Mouse (Mus musculus) liver, adult 2 months (tissue): ENCODE results near the gene Kif1a. TPM values are rescaled to one million over a fixed set of nuclear protein-coding genes. Genes with fewer than 3 reads are reported as not detected.
A peak's percentile ranks its signal among the peaks of the same experiment; 100 is the strongest.

ENCODE experiments used
- DNase-seq: peaks from one replicate; pipeline ENCODE4 v3.0.0-alpha.2; 2011; ENCODE audit warnings: low read depth, low spot score; ENCODE audit errors: extremely low read depth
- H3K27ac ChIP-seq: fragments of 200-500 bp; replicated peaks from 2 replicates; pipeline ENCODE4 v1.5.1; 2012; ENCODE audit warnings: low read depth, mild to moderate bottlenecking, control low read depth, inconsistent platforms, low read length; ENCODE audit not compliant: insufficient read depth
- H3K27me3 ChIP-seq: fragments of 200-500 bp; 2 replicates; pipeline ENCODE4 v1.6.1; 2012; ENCODE audit warnings: mild to moderate bottlenecking, moderate library complexity, low read length, inconsistent platforms; ENCODE audit not compliant: control insufficient read depth, insufficient read depth
- H3K36me3 ChIP-seq: fragments of 200-500 bp; 2 replicates; pipeline ENCODE4 v1.6.1; 2012; ENCODE audit warnings: low read length, inconsistent platforms; ENCODE audit not compliant: control insufficient read depth, insufficient read depth
- H3K4me1 ChIP-seq: fragments of 200-500 bp; 2 replicates; pipeline ENCODE4 v1.6.1; 2011; ENCODE audit warnings: low read length; ENCODE audit not compliant: control insufficient read depth, insufficient read depth
- H3K4me3 ChIP-seq: fragments of 200-500 bp; 2 replicates; pipeline ENCODE4 v1.5.1; 2011; ENCODE audit warnings: low read depth, mild to moderate bottlenecking, control low read depth, low read length, moderate library complexity; ENCODE audit not compliant: insufficient read depth
- H3K79me2 ChIP-seq: fragments of 200-500 bp; 2 replicates; pipeline ENCODE4 v1.6.1; 2012; ENCODE audit warnings: inconsistent platforms, mild to moderate bottlenecking, low read length, moderate library complexity; ENCODE audit not compliant: control insufficient read depth, insufficient read depth
- H3K9ac ChIP-seq: fragments of 200-500 bp; 2 replicates; pipeline ENCODE4 v1.6.1; 2012; ENCODE audit warnings: low read depth, mild to moderate bottlenecking, control low read depth, inconsistent platforms, low read length
- CTCF ChIP-seq: fragments of 200-500 bp; IDR thresholded peaks from 2 replicates; pipeline ENCODE4 v1.5.1; 2011; ENCODE audit warnings: low read depth, low read length, control low read depth
- POLR2A ChIP-seq: fragments of 200-500 bp; IDR thresholded peaks from 2 replicates; pipeline ENCODE4 v1.6.1; 2011; ENCODE audit warnings: low read length, control low read depth; ENCODE audit not compliant: insufficient read depth; ENCODE audit errors: extremely low read depth
- WGBS: fragments of 180-500 bp; shearing (Covaris S2); methylation state at CpG from one replicate; pipeline ENCODE4 v1.1.7; 2018; 5-methylcytosine and 5-hydroxymethylcytosine counted together
- polyA plus RNA-seq: library from polyadenylated mRNA; depleted of rRNA; stranded (reverse); fragments of >200 nt; gene quantifications from 2 replicates; pipeline ENCODE4 v1.2.3, GENCODE M21; 2012
- total RNA-seq: library from RNA; depleted of rRNA; stranded (reverse); fragments of >200 nt; gene quantifications from 2 replicates; pipeline ENCODE4 v1.2.3, GENCODE M21; 2014

Gene Kif1a
- total and polyA plus RNA-seq, 2 experiments, result 0.09 TPM

DNA sequence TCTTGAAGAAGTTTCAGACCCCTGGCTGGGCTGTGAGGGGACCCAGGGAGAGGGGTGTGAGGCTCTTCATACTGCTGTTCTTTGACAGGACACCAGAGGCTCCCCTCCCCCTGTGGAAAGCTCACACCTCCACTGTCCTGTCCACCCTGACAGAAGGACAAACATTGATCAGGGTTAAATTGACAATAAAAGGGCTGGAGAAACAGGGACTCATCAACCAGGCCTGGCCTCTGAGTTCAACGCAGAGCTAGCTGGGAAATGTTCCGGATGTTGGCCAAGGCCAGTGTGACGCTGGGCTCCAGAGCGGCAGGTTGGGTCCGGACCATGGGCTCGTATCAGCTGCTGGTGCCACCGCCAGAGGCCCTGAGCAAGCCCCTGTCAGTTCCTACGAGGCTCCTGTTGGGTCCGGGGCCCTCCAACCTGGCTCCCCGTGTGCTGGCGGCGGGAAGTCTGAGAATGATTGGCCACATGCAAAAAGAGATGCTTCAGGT, 33.3 kb upstream of the Kif1a start, which contains the start of gene Agxt:
Agxt (plus strand) TSS at position 205 of the 491 bp plus-strand sequence.
- TF ChIP-seq CTCF, result peak; percentile 50
- peak; percentile 66; the same call in 1 of the 2 replicates for TF ChIP-seq POLR2A
- peaks cover 30% of the 10 kb centered on the region for H3K4me1 ChIP-seq
- peak; percentile 93 for DNase-seq
- 25% methylated on average over 12 of the region's 12 CpGs for WGBS
- peak within 1 kb of the TSS; percentile 69 for H3K9ac ChIP-seq
- peak within 1 kb of the TSS; percentile 66 for H3K4me3 ChIP-seq
- no peaks in the 10 kb centered on the region for H3K27me3 ChIP-seq
- no peaks in the 10 kb centered on the region for H3K36me3 ChIP-seq
- 0 out of 2 replicates have a peak, but pooled peaks cover 7% of the 10 kb centered on the region for H3K79me2 ChIP-seq
- peak within 1 kb of the TSS; percentile 80 for H3K27ac ChIP-seq

DNA sequence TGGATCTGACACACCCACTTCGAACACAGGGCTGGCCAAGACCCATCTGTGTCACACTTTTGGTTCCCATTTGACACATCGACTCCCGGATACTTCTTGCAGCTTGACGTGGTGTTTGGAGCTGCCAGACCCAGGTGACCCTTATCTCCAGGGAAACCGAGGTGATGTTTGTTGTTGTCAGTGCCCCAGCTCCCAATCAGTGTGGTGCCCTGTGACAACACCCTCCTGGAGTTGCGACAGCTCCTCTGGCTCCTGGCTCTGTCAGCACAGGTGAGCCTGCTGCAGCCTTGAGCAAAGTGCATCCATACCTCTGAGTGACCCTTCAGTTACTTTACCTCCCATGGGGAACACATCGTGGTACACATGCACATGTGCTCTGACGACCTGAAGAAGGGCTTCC, 30.9 kb upstream of the Kif1a start:
- Histone ChIP-seq H3K79me2 (0 out of 2 replicates have a peak, but pooled peaks cover 7% of the 10 kb centered on the region), H3K27ac (peak overlapping the region; percentile 64), H3K36me3 (no peaks in the 10 kb centered on the region), H3K4me3 (no peak overlapping the region), H3K4me1 (peaks cover 23% of the 10 kb centered on the region), H3K9ac (no peak overlapping the region), H3K27me3 (no peaks in the 10 kb centered on the region)
- 13% methylated on average over 8 of the region's 8 CpGs for WGBS
- TF ChIP-seq POLR2A (no peak), CTCF (no peak)
- peak; percentile 98 for DNase-seq

DNA sequence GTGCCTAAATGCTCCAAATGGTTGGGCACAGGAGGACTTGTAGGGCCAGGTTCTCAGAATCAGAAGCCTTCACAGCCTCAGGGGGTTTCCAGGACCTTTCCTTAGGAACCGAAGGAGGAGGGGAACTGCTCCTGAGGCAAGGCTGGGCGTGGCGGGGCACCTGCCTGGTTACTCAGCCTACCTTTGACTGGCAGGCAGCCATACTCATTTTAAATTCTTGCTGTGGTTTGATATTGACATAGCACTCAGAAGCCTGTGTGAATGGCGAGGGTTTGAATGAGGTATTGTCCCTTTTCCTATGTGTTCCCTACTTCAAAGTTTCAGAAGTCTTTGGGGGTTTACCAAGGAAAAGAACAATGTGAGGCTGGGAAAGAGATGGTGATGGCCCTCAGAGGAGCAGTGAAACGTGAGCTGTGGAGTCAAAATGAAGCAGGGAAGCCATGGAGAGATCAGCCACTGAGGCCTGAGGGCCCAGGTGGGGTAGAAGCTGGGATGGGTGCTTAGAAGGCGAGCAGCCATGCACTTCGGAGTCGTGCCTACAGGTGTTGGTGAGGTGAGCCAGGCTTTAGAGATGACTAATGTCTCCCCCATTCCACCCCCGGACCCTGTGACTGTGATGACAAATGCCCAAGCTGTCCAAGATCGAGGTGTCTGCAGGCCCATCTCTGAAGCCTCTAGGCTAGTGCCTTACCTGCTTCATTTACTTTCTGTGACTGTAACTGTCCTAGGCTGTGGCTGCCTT, 28.7 kb upstream of the Kif1a start:
- DNase-seq, result no peak
- no peaks in the 10 kb centered on the region for H3K27me3 ChIP-seq
- peaks cover 13% of the 10 kb centered on the region for H3K4me1 ChIP-seq
- no peak overlapping the region for H3K27ac ChIP-seq
- no peaks in the 10 kb centered on the region for H3K36me3 ChIP-seq
- H3K4me3 ChIP-seq, result no peak overlapping the region
- no peak for TF ChIP-seq POLR2A
- no peak for TF ChIP-seq CTCF
- WGBS, result 88% methylated on average over 10 of the region's 10 CpGs
- H3K9ac ChIP-seq, result no peak overlapping the region
- no peaks in the 10 kb centered on the region for H3K79me2 ChIP-seq

- Histone ChIP-seq H3K36me3 (no peaks in the 10 kb centered on the region), H3K79me2 (no peaks in the 10 kb centered on the region)
- TF ChIP-seq POLR2A (no peak), CTCF (peak; percentile 78)
Measured at GRCm38 (mm10) chr1:93128710-93129349, 27.1 kb upstream of the Kif1a start.

DNA sequence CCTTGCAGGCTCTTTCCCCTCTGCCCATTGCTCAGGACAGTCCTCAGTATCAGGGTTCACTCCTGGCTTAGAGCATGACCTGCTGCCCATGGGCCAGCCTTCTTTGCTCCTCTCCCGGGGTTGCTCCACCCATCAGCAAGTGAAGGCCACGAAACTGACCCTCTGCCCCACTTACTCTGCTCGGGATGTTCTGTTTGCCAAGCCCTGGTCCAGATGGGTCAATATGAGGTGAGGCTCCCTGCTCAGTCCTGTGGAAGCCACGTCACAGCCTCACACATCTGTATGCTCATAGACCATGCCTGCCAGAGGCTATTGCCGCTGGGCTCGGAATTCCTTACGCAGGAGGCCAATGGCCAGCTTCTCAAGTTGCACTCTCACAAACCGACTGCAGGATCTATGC, 26.5 kb upstream of the Kif1a start:
- Histone ChIP-seq H3K27ac (peak overlapping the region; percentile 9), H3K4me1 (peaks cover 23% of the 10 kb centered on the region), H3K27me3 (no peaks in the 10 kb centered on the region), H3K4me3 (no peak overlapping the region), H3K36me3 (no peaks in the 10 kb centered on the region), H3K9ac (no peak overlapping the region), H3K79me2 (no peaks in the 10 kb centered on the region)
- peak; percentile 98 for DNase-seq
- 20% methylated on average over 8 of the region's 8 CpGs for WGBS
- TF ChIP-seq POLR2A (no peak), CTCF (no peak)

More at GRCm38 (mm10) chr1:93128710-93129349, 27.1 kb upstream of the Kif1a start:
- H3K9ac ChIP-seq, result no peak overlapping the region
- no peak overlapping the region for H3K4me3 ChIP-seq
- no peaks in the 10 kb centered on the region for H3K27me3 ChIP-seq
- peak; percentile 74 for DNase-seq
- 33% methylated on average over 6 of the region's 6 CpGs for WGBS
- H3K4me1 ChIP-seq, result peaks cover 18% of the 10 kb centered on the region
- peak overlapping the region; percentile 9 for H3K27ac ChIP-seq

DNA sequence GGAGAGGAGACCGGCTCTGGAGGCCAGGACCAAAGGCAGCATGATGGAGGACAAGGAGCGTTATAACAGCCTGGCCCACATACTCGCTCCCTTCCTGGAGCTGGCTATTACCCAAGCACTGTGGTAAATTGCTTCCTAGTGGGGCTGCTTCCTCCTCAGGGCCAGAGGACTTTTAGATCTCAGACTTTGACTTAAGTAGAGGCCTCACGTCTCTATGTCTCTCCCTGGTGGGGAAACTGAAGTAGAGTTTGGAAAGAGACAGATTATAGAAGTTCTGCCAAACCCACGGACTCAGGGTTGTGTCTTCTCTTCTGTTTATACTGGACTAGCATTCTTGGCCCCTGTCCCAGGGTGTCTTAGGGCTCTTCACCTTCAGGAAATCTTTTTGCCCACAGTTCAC, 23.5 kb upstream of the Kif1a start:
- no peak for TF ChIP-seq POLR2A
- 37% methylated on average over 5 of the region's 5 CpGs for WGBS
- peaks cover 20% of the 10 kb centered on the region for H3K4me1 ChIP-seq
- DNase-seq, result peak; percentile 61
- no peak overlapping the region for H3K4me3 ChIP-seq
- no peaks in the 10 kb centered on the region for H3K27me3 ChIP-seq
- H3K36me3 ChIP-seq, result no peaks in the 10 kb centered on the region
- peak overlapping the region; percentile 25; the same call in 1 of the 2 replicates for H3K27ac ChIP-seq
- H3K79me2 ChIP-seq, result no peaks in the 10 kb centered on the region
- H3K9ac ChIP-seq, result no peak overlapping the region
